Mouse (Mus musculus): ENCODE measurements around the gene Mfsd13b. TPM values are rescaled to one million over a fixed set of nuclear protein-coding genes. Genes with fewer than 3 reads are reported as not detected.

The Mfsd13b gene
- polyA plus RNA-seq, 1 experiment from 2014 or later = 0.11 TPM

Other genes with a start within 250 kb of the Mfsd13b start
- 0.39 and 0.60 TPM in 2 replicates for gene Vwa3a, start 243.2 kb upstream of the Mfsd13b start, polyA plus RNA-seq (2016; fragmentation: Nextera tagmentation; extraction: Ambion mirVana)
- not detected in 2 replicates for gene Gm5737, start 170.1 kb upstream of the Mfsd13b start, polyA plus RNA-seq (2016; fragmentation: Nextera tagmentation; extraction: Ambion mirVana)
- 16.3 and 17.3 TPM in 2 replicates for gene Eef2k, start 139.7 kb upstream of the Mfsd13b start, polyA plus RNA-seq (2016; fragmentation: Nextera tagmentation; extraction: Ambion mirVana)
- 32.3 and 36.9 TPM in 2 replicates for gene Polr3e, start 64.8 kb upstream of the Mfsd13b start, polyA plus RNA-seq (2016; fragmentation: Nextera tagmentation; extraction: Ambion mirVana)
- gene Cdr2, start 197 bp upstream of the Mfsd13b start, polyA plus RNA-seq (2016; fragmentation: Nextera tagmentation; extraction: Ambion mirVana) = 10.3 and 14.4 TPM in 2 replicates
- gene Mettl9, start 51.9 kb downstream of the Mfsd13b start, polyA plus RNA-seq (2016; fragmentation: Nextera tagmentation; extraction: Ambion mirVana) = 93.7 and 135 TPM in 2 replicates
- gene Igsf6, start 92.1 kb downstream of the Mfsd13b start, polyA plus RNA-seq (2016; fragmentation: Nextera tagmentation; extraction: Ambion mirVana) = 0.39 and 0.92 TPM in 2 replicates
- 0.04 TPM in 1 of 2 replicates, not detected in the other for gene Otoa, start 99.1 kb downstream of the Mfsd13b start, polyA plus RNA-seq (2016; fragmentation: Nextera tagmentation; extraction: Ambion mirVana)

All from heart, embryonic 10.5 days (tissue).